15 mouse cellular contexts compared by ENCODE assay signal in the genomic region with DNA sequence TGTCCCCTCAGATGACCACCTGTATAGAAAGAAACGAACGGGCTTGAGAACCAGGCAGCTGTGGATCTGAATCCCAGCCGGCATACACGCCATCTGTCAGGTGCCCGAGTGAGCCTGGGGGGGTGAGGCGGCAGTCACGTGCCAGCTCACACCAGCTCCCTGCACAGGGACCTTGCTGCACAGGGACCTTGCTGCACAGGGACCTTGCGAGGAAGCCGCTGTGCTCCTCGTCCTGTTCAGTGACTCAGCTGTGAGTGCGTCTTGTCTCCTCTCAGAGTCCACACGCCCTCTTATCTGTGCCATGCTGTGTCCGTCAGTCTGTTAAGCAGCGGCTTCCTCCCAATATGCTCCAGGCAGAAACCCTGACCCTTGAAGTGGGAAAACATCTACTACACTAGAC. TPM values are rescaled to one million over a fixed set of nuclear protein-coding genes. Genes with fewer than 3 reads are reported as not detected.
DNase-seq lines count a peak whose midpoint lies in the region; ATAC-seq and TF ChIP-seq lines count a peak whose summit lies in the region.
"Had no signal": no experiment of that assay in that cellular context is flagged by ENCODE, and none has a peak within 500 bp of the region (broad histone marks: within the 10 kb centered on the region; RNA-seq: fewer than 3 reads in every experiment).

No protein-coding gene starts in this region.

- no peak for TF ChIP-seq CTCF in MEL (IDR thresholded peaks at IDR 0.05 in 2 of 3, conservative IDR thresholded peaks at IDR 0.05 in 1 of 3; ENCODE audit: control insufficient read depth in 1 of 3, insufficient read depth in 1 of 3, low read depth in 2 of 3, low read length in 3 of 3, poor library complexity in 1 of 3, severe bottlenecking in 1 of 3)
- TF ChIP-seq CTCF in liver, embryonic 14.5 days (IDR thresholded peaks at IDR 0.05; ENCODE audit: low read depth): 0 out of 2 replicates have a peak, but pooled peaks have one; percentile 4

- ATAC-seq in heart, embryonic 12.5 days (ENCODE audit: insufficient number of reproducible peaks, low FRiP score): no peak
- 0 out of 2 replicates have a peak, but pooled peaks have one; percentile 19 for ATAC-seq in common myeloid progenitor, adult 5-6 weeks (replicated peaks; ENCODE audit: low read depth, poor library complexity, severe bottlenecking)
- ATAC-seq in liver, embryonic 14.5 days (ENCODE audit: insufficient read depth): peak; percentile 52
- ATAC-seq: midbrain, embryonic 16.5 days had no signal

- no peak overlapping the region for H3K9ac ChIP-seq in heart, embryonic 12.5 days
- no peak overlapping the region for H3K9ac ChIP-seq in MEL (ENCODE audit: control insufficient read depth, low read depth, low read length, poor library complexity, severe bottlenecking)
- H3K9ac ChIP-seq in liver, embryonic 14.5 days (replicated peaks): no peak overlapping the region
- H3K9ac ChIP-seq: hindbrain, embryonic 12.5 days had no signal

- TF ChIP-seq POLR2A in MEL (IDR thresholded peaks at IDR 0.05; ENCODE audit: control insufficient read depth in 1 of 2, insufficient read depth in 1 of 2, low read depth in 1 of 2, low read length in 2 of 2, poor library complexity in 1 of 2): no peak; a peak in 1 of 4 replicates

- no peaks in the 10 kb centered on the region for H3K27me3 ChIP-seq in heart, embryonic 10.5 days (ENCODE audit: insufficient read depth, poor library complexity, severe bottlenecking)
- no peaks in the 10 kb centered on the region for H3K27me3 ChIP-seq in heart, embryonic 12.5 days (replicated peaks)
- no peaks in the 10 kb centered on the region for H3K27me3 ChIP-seq in MEL (ENCODE audit: control insufficient read depth in 1 of 2, insufficient read depth in 2 of 2, low read length in 2 of 2)
- no peaks in the 10 kb centered on the region for H3K27me3 ChIP-seq in liver, embryonic 14.5 days (ENCODE audit: control insufficient read depth, insufficient read depth, low read length)
- H3K27me3 ChIP-seq: hindbrain, embryonic 12.5 days had no signal

- peak in 1 of 2 experiments; percentile 52; a peak in 1 of 4 replicates for TF ChIP-seq EP300 in MEL (IDR thresholded peaks at IDR 0.05; ENCODE audit: low read depth in 1 of 2, low read length in 2 of 2)
- TF ChIP-seq EP300 in liver, embryonic 14.5 days (IDR thresholded peaks at IDR 0.05; ENCODE audit: low read depth): no peak

- peaks cover 13% of the 10 kb centered on the region for H3K36me3 ChIP-seq in heart, embryonic 10.5 days
- peaks cover 13% of the 10 kb centered on the region for H3K36me3 ChIP-seq in heart, embryonic 12.5 days
- H3K36me3 ChIP-seq in MEL (ENCODE audit: control insufficient read depth in 1 of 2, insufficient read depth in 2 of 2, low read length in 2 of 2): peaks cover 0 to 11% of the 10 kb centered on the region in 2 experiments; a peak in 2 of 4 replicates
- H3K36me3 ChIP-seq in liver, embryonic 14.5 days (replicated peaks; ENCODE audit: control insufficient read depth, insufficient read depth, low read depth): no peaks in the 10 kb centered on the region; the same call in 1 of the 2 replicates

- peaks cover 20% of the 10 kb centered on the region for H3K4me1 ChIP-seq in heart, embryonic 10.5 days
- peaks cover 14% of the 10 kb centered on the region for H3K4me1 ChIP-seq in heart, embryonic 12.5 days (replicated peaks)
- H3K4me1 ChIP-seq in MEL (ENCODE audit: control insufficient read depth in 1 of 2, insufficient read depth in 2 of 2, low read length in 2 of 2): peaks cover under 1 to 16% of the 10 kb centered on the region in 2 experiments
- peaks cover 3 to 12% of the 10 kb centered on the region in 2 experiments for H3K4me1 ChIP-seq in liver, embryonic 14.5 days (replicated peaks; ENCODE audit: control insufficient read depth in 2 of 2, insufficient read depth in 2 of 2, low read length in 1 of 2)

- no peak for TF ChIP-seq RAD21 in MEL (IDR thresholded peaks at IDR 0.05; ENCODE audit: low read depth, low read length)

- 56% methylated on average over 14 of the region's 14 CpGs for WGBS in heart, embryonic 10.5 days
- 52% methylated on average over 14 of the region's 14 CpGs for WGBS in heart, embryonic 12.5 days
- 46% methylated on average over 14 of the region's 14 CpGs for WGBS in liver, embryonic 14.5 days (ENCODE audit: insufficient replicate concordance)

- H3K79me2 ChIP-seq in MEL (ENCODE audit: control insufficient read depth, insufficient read depth, low read length, poor library complexity): no peaks in the 10 kb centered on the region

- no peak for DNase-seq in heart, embryonic 10.5 days (ENCODE audit: low spot score)
- peak; percentile 74 for DNase-seq in MEL (ENCODE audit: low read depth, low spot score)
- no peak for DNase-seq in liver, embryonic 14.5 days (ENCODE audit: low read depth in 3 of 3, low spot score in 3 of 3)
- no peak for DNase-seq in layer of hippocampus, adult 8-10 months (ENCODE audit: low spot score in 2 of 2)
- no peak for DNase-seq in testis, postnatal 14 days (ENCODE audit: low spot score)
- DNase-seq: kidney, adult 2 months; kidney, postnatal 36 days; lung, adult 2 months; thymus, postnatal 14 days had no signal

- H3K4me2 ChIP-seq in heart, embryonic 12.5 days: no peak overlapping the region
- H3K4me2 ChIP-seq in liver, embryonic 14.5 days (ENCODE audit: low read depth): no peak overlapping the region
- H3K4me2 ChIP-seq: hindbrain, embryonic 12.5 days had no signal

- H3K27ac ChIP-seq in heart, embryonic 10.5 days: 0 out of 2 replicates have a peak overlapping the region, but pooled peaks have one; percentile 8
- H3K27ac ChIP-seq in heart, embryonic 12.5 days (ENCODE audit: poor library complexity, severe bottlenecking): no peak overlapping the region
- H3K27ac ChIP-seq in MEL (ENCODE audit: control insufficient read depth, low read depth, low read length): peak overlapping the region; percentile 8
- H3K27ac ChIP-seq in liver, embryonic 14.5 days: no peak overlapping the region
- H3K27ac ChIP-seq: forebrain, embryonic 10.5 days; hindbrain, embryonic 12.5 days; macrophage had no signal

- H3K9me3 ChIP-seq in heart, embryonic 10.5 days: no peaks in the 10 kb centered on the region
- no peaks in the 10 kb centered on the region; the same call in 1 of the 2 replicates for H3K9me3 ChIP-seq in heart, embryonic 12.5 days (replicated peaks)
- H3K9me3 ChIP-seq in MEL (replicated peaks; ENCODE audit: insufficient read depth, low read length): no peaks in the 10 kb centered on the region
- no peaks in the 10 kb centered on the region for H3K9me3 ChIP-seq in liver, embryonic 14.5 days (ENCODE audit: control insufficient read depth, low read length)
- H3K9me3 ChIP-seq: forebrain, embryonic 10.5 days had no signal

- H3K4me3 ChIP-seq in heart, embryonic 10.5 days: no peak overlapping the region
- H3K4me3 ChIP-seq in heart, embryonic 12.5 days: no peak overlapping the region
- no peak overlapping the region for H3K4me3 ChIP-seq in MEL (ENCODE audit: control insufficient read depth in 1 of 2, insufficient read depth in 1 of 2, low read depth in 2 of 2, low read length in 2 of 2)
- H3K4me3 ChIP-seq in liver, embryonic 14.5 days (ENCODE audit: insufficient read depth in 1 of 2, low read depth in 2 of 2, low read length in 2 of 2): no peak overlapping the region
- H3K4me3 ChIP-seq: forebrain, embryonic 10.5 days; hindbrain, embryonic 12.5 days had no signal

TF ChIP-seq in MEL, 35 proteins besides CTCF, POLR2A, EP300 and RAD21 (continues in another document):
- TF ChIP-seq SIN3A (IDR thresholded peaks at IDR 0.05; ENCODE audit: low read length): no peak
- 0 out of 2 replicates have a peak, but pooled peaks have one; percentile 49 for TF ChIP-seq USF1 (IDR thresholded peaks at IDR 0.05; ENCODE audit: low read depth, low read length)
- no peak for TF ChIP-seq TBP (IDR thresholded peaks at IDR 0.05; ENCODE audit: low read depth, low read length)
- no peak for TF ChIP-seq MYB (IDR thresholded peaks at IDR 0.05; ENCODE audit: low read depth, low read length)
- no peak for TF ChIP-seq GABPA (IDR thresholded peaks at IDR 0.05; ENCODE audit: low read depth, low read length)
- no peak for TF ChIP-seq CHD1 (IDR thresholded peaks at IDR 0.05; ENCODE audit: low read depth, low read length)
- no peak for TF ChIP-seq MAZ (IDR thresholded peaks at IDR 0.05; ENCODE audit: low read depth, low read length)
- TF ChIP-seq MAX (IDR thresholded peaks at IDR 0.05; ENCODE audit: low read length): no peak
- TF ChIP-seq USF2 (IDR thresholded peaks at IDR 0.05; ENCODE audit: borderline replicate concordance in 1 of 2, insufficient read depth in 1 of 2, low read depth in 1 of 2, low read length in 2 of 2): no peak
- TF ChIP-seq GATA1 (IDR thresholded peaks at IDR 0.05; ENCODE audit: low read depth, low read length): peak; percentile 70
- TF ChIP-seq MEF2A (IDR thresholded peaks at IDR 0.05; ENCODE audit: extremely low read depth, insufficient replicate concordance, low read depth, low read length, poor library complexity, severe bottlenecking): no peak
- no peak for TF ChIP-seq SMC3 (IDR thresholded peaks at IDR 0.05; ENCODE audit: low read depth, low read length)
- TF ChIP-seq UBTF (IDR thresholded peaks at IDR 0.05; ENCODE audit: borderline replicate concordance, insufficient read depth, low read depth, low read length): no peak
- TF ChIP-seq ELF1 (IDR thresholded peaks at IDR 0.05; ENCODE audit: low read depth, low read length): no peak
- TF ChIP-seq RCOR1 (IDR thresholded peaks at IDR 0.05; ENCODE audit: low read depth, low read length): no peak
- TF ChIP-seq MYC (IDR thresholded peaks at IDR 0.05; ENCODE audit: low read depth, low read length): 0 out of 2 replicates have a peak, but pooled peaks have one; percentile 37
- TF ChIP-seq ZMIZ1 (IDR thresholded peaks at IDR 0.05; ENCODE audit: low read depth, low read length): no peak
- no peak for TF ChIP-seq JUND (IDR thresholded peaks at IDR 0.05; ENCODE audit: low read depth, low read length)
- TF ChIP-seq ZKSCAN1 (IDR thresholded peaks at IDR 0.05; ENCODE audit: low read depth, low read length): no peak
- 0 out of 2 replicates have a peak, but pooled peaks have one; percentile 27 for TF ChIP-seq TCF12 (IDR thresholded peaks at IDR 0.05; ENCODE audit: low read depth, low read length)
- TF ChIP-seq HCFC1 (IDR thresholded peaks at IDR 0.05; ENCODE audit: low read depth, low read length): no peak

RNA-seq across cellular contexts. Expression of gene Lyrm9, which starts 13.1 kb away (rescaled TPM):
- polyA plus RNA-seq in heart, embryonic 10.5 days (2016; fragmentation: Nextera tagmentation; extraction: Ambion mirVana): 25.9 and 36.8 TPM in 2 replicates
- polyA plus RNA-seq in heart, embryonic 12.5 days (2016; fragmentation: Nextera tagmentation; extraction: Ambion mirVana): 33.5 and 35.9 TPM in 2 replicates
- total RNA-seq in MEL (2012; rRNA removed): 31.6 and 37.5 TPM in 2 replicates
- polyA plus RNA-seq in MEL (2012; ENCODE audit: insufficient read depth in 1 of 2, insufficient read length in 2 of 2, low read depth in 1 of 2, low replicate concordance in 2 of 2, missing spikeins in 1 of 2): 10 to 100 TPM in 1 of 2 experiments, not detected in 1; 48.6 TPM
- total RNA-seq in common myeloid progenitor, adult 5-6 weeks (2017): 26.8 and 55.2 TPM in 2 replicates
- 3.8 and 12.4 TPM in 2 replicates for polyA plus RNA-seq in liver, embryonic 14.5 days (2012; rRNA removed)
- 18.1 and 20.4 TPM in 2 replicates for polyA plus RNA-seq in liver, embryonic 14.5 days (2014; fragmentation: Nextera tagmentation; extraction: Ambion mirVana)
- total RNA-seq in layer of hippocampus, adult 8-10 months (2022): 10 to 100 TPM; 20.1 to 29.1 (median 23.5) TPM

Comparison
In these comparisons a context has a peak if more than half of its experiments do, and no peak if none do; other contexts are left out.
1. H3K27ac ChIP-seq: peak in heart, embryonic 10.5 days (single experiment) and MEL (single experiment); none in heart, embryonic 12.5 days (single experiment) and liver, embryonic 14.5 days (single experiment).